Mouse (Mus musculus) limb, embryonic 11.5 days (tissue): Measurements from ENCODE around the gene Tle3. TPM values are rescaled to one million over a fixed set of nuclear protein-coding genes. Genes with fewer than 3 reads are reported as not detected.

ENCODE experiments used
- ATAC-seq: fragments of 200-750 bp; cut with Nextera tagmentation; 2 replicates; pipeline ENCODE4 v1.8.0; 2017; ENCODE audit warnings: low read depth; ENCODE audit not compliant: insufficient number of reproducible peaks, low FRiP score, low TSS enrichment
- DNase-seq: peaks from one replicate; pipeline ENCODE4 v3.0.0-alpha.2; 2015; ENCODE audit warnings: low spot score
- H3K27ac ChIP-seq: fragments of 300-500 bp; sonication (generic); replicated peaks from 2 replicates; pipeline ENCODE4 v1.5.1; 2014; ENCODE audit warnings: low read depth, mild to moderate bottlenecking, low read length
- H3K27me3 ChIP-seq: fragments of 300-500 bp; sonication (generic); 2 replicates; pipeline ENCODE4 v1.6.1; 2014; ENCODE audit warnings: mild to moderate bottlenecking, low read length, mixed read lengths; ENCODE audit not compliant: control insufficient read depth, insufficient read depth
- H3K36me3 ChIP-seq: fragments of 300-500 bp; sonication (generic); 2 replicates; pipeline ENCODE4 v1.6.1; 2014; ENCODE audit warnings: mild to moderate bottlenecking, low read length, moderate library complexity, mixed read lengths; ENCODE audit not compliant: control insufficient read depth, insufficient read depth
- H3K4me1 ChIP-seq: fragments of 300-500 bp; sonication (generic); 2 replicates; pipeline ENCODE4 v1.6.1; 2014; ENCODE audit warnings: low read length, mixed read lengths; ENCODE audit not compliant: control insufficient read depth, insufficient read depth
- H3K4me2 ChIP-seq: fragments of 300-500 bp; sonication (generic); 2 replicates; pipeline ENCODE4 v1.6.1; 2014; ENCODE audit warnings: low read depth, mild to moderate bottlenecking, moderate library complexity; ENCODE audit not compliant: severe bottlenecking
- H3K4me3 ChIP-seq: fragments of 300-500 bp; sonication (generic); 2 replicates; pipeline ENCODE4 v1.5.1; 2014; ENCODE audit warnings: low read depth, low read length
- H3K9ac ChIP-seq: fragments of 300-500 bp; sonication (generic); 2 replicates; pipeline ENCODE4 v1.6.1; 2014; ENCODE audit warnings: mild to moderate bottlenecking, low read length
- H3K9me3 ChIP-seq: fragments of 300-500 bp; sonication (generic); 2 replicates; pipeline ENCODE4 v1.6.1; 2016; ENCODE audit warnings: low read length; ENCODE audit not compliant: control insufficient read depth
- whole genome bisulfite sequencing: fragments of 180-500 bp; shearing (Covaris S2); extraction: QIAGEN DNeasy Blood & Tissue Kit; methylation state at CpG from one replicate; pipeline ENCODE4 v1.1.7; 2014; 5-methylcytosine and 5-hydroxymethylcytosine counted together
- polyA plus RNA-seq: library from polyadenylated mRNA; unstranded; fragments of >200 nt; fragmentation: Nextera tagmentation; extraction: Ambion mirVana; gene quantifications from 2 replicates; pipeline ENCODE4 v1.2.1, GENCODE M21; 2014

Tle3 gene
- polyA plus RNA-seq, 1 experiment from 2014 or later, result 42.8 TPM

DNA sequence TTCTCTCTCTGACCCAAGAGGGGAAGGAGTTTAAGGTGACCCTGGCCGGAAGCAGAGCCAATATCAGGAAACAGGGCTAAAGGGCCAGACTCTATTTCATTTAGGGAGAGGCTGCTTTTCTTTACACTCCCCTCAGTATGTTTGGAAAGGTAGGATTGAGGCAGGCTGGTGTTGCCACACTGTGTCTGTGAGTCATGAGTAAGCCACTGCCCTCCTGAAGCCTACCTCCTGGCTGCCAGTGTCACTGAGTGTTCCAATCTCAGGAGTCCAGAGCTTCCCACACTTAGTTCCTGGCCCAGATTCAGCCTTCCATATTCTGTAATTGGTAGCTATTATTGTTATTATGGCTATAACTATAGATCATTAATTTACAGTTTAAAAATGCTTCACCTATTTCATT is 79.9 kb downstream of the Tle3 start:
- Histone ChIP-seq H3K36me3 (no peaks in the 10 kb centered on the region), H3K4me1 (0 out of 2 replicates have a peak, but pooled peaks cover 2% of the 10 kb centered on the region), H3K27ac (no peak overlapping the region), H3K4me3 (no peak overlapping the region), H3K27me3 (no peaks in the 10 kb centered on the region), H3K4me2 (no peak overlapping the region), H3K9me3 (no peaks in the 10 kb centered on the region), H3K9ac (no peak overlapping the region)
- WGBS, result 64% methylated on average over 1 of the region's 1 CpGs
- DNase-seq, result no peak
- no peak for ATAC-seq

DNA sequence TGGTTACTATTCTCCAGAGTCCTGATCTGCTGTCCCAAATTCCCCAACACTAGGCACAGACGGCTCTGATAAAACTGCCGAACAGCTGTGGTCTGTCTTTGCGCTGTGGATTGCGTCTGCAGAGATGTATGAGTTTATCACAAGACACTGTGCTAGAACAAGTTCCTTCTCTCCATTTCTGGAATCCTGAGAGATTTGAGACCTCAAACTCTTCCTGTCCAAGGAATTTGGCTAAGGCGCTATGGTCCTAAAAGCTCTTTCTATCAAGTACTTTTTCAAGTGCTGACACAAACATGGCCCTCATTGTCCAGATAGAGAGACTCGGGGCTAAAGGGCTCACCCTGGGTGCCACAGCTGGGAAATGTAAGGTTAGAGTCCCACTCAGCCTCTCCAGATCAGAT is 83.7 kb downstream of the Tle3 start:
- H3K9me3 ChIP-seq, result no peaks in the 10 kb centered on the region
- no peak overlapping the region for H3K9ac ChIP-seq
- H3K27ac ChIP-seq, result no peak overlapping the region
- no peak overlapping the region for H3K4me2 ChIP-seq
- H3K36me3 ChIP-seq, result no peaks in the 10 kb centered on the region
- no peak for ATAC-seq
- H3K4me1 ChIP-seq, result 0 out of 2 replicates have a peak, but pooled peaks cover 2% of the 10 kb centered on the region
- H3K27me3 ChIP-seq, result no peaks in the 10 kb centered on the region
- H3K4me3 ChIP-seq, result no peak overlapping the region
- DNase-seq, result no peak
- WGBS, result 79% methylated on average over 6 of the region's 6 CpGs

DNA sequence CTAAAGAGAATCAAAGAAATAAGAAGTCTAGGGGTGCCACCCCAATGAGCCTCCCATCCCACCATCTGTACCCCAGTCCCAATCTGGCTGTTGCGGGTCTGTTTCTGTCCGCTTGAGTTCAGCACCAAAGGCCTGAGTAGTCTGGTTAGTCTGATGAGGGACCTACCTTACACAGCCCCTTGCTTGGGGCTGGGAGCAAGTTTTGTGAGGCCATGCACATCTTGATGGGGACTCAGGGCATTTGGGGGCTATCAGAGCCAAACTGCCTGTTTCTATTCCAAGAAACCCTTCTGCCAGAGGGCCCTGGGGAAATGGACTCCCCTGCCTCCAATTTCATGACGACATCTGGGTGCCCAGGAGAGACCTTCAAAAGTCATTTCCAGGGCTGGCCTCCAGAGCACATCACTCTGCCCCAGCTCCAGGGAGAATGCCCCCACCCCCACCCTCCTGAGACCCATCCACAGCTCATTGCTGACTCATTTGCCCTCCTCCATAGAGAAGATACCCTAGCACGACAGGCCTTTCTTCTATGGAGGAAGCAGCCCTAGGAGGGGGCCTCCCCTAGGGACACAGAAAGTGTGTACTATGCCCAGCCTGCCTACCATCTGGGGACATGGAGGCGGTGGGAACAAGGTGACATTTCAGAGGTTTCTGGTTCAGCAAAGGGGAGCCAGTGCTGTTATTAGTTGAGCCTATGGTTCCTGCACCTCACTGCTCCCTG is 84.4 kb downstream of the Tle3 start:
- Histone ChIP-seq H3K4me3 (no peak overlapping the region), H3K36me3 (no peaks in the 10 kb centered on the region), H3K4me1 (0 out of 2 replicates have a peak, but pooled peaks cover 2% of the 10 kb centered on the region), H3K9ac (no peak overlapping the region), H3K27me3 (peaks cover 2% of the 10 kb centered on the region; the same call in 1 of the 2 replicates), H3K27ac (no peak overlapping the region), H3K4me2 (no peak overlapping the region), H3K9me3 (no peaks in the 10 kb centered on the region)
- DNase-seq (no peak), ATAC-seq (no peak)
- 55% methylated on average over 5 of the region's 5 CpGs for WGBS

DNA sequence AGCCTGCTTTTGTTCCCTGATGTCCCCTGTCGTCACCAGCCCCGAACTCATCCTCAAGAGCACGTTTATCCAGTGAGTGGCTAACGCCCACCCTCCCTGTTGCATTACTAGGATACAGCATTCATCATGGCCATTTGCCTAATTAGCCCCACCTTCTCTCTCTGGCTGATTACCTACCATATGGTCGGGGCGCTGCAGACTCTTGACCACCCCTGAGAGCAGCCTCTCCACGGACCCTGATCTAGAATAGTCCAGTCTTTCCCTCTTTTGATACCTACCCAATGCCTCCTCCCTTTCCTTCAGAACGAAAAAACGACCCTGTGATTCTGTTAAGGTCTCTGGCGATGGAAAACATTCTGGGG is 85.0 kb downstream of the Tle3 start:
- no peak for DNase-seq
- Histone ChIP-seq H3K9ac (no peak overlapping the region), H3K27me3 (peaks cover 4% of the 10 kb centered on the region; the same call in 1 of the 2 replicates), H3K27ac (no peak overlapping the region), H3K36me3 (no peaks in the 10 kb centered on the region), H3K9me3 (no peaks in the 10 kb centered on the region), H3K4me2 (no peak overlapping the region), H3K4me1 (0 out of 2 replicates have a peak, but pooled peaks cover 2% of the 10 kb centered on the region), H3K4me3 (no peak overlapping the region)
- 7% methylated on average over 10 of the region's 10 CpGs for WGBS
- no peak for ATAC-seq

DNA sequence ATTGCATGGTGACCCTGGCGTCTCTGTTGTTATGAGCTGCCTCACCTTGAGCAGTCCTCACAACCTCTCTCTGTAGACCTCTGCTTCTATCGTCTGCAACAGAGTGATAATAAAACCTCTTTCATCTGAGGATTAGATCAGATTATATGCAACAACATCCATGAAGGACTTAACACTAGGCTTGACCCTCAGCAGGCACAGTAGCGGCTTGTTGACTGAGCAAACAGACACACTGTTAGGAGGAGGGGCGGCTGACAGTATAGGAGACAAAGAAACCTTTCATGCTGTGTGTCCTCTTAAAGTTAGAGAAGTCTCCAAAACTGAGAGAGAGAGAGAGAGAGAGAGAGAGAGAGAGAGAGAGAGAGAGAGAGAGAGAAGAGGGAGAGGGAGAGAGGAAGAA is 89.7 kb downstream of the Tle3 start:
- H3K4me2 ChIP-seq, result no peak overlapping the region
- no peaks in the 10 kb centered on the region for H3K4me1 ChIP-seq
- no peak overlapping the region for H3K9ac ChIP-seq
- peaks cover 4% of the 10 kb centered on the region; the same call in 1 of the 2 replicates for H3K27me3 ChIP-seq
- WGBS, result 44% methylated on average over 4 of the region's 4 CpGs
- no peak for DNase-seq
- no peak overlapping the region for H3K4me3 ChIP-seq
- no peaks in the 10 kb centered on the region for H3K36me3 ChIP-seq
- H3K27ac ChIP-seq, result no peak overlapping the region
- ATAC-seq, result no peak
- H3K9me3 ChIP-seq, result no peaks in the 10 kb centered on the region

DNA sequence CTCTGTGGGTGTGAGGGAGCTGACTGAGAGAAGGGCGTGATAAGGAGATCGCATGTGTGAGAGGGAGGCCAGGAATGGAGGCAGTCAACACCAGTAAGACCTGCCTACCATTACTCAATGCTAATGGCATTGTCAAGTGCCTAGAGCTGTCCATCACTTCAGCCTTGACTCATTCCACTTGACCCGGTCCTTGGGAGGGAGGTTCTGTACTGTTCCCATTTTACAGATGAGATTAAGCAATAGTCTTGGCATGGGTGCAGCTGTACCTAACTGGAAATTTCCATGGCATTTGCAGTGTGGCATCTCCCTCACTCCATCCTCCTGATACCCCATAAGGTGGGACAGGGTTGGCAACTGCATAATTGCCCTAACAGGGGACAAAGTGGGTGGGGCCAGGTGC is 95.3 kb downstream of the Tle3 start:
- H3K4me1 ChIP-seq, result no peaks in the 10 kb centered on the region
- no peaks in the 10 kb centered on the region for H3K27me3 ChIP-seq
- no peak for ATAC-seq
- 93% methylated on average over 3 of the region's 3 CpGs for WGBS
- H3K9ac ChIP-seq, result no peak overlapping the region
- H3K27ac ChIP-seq, result no peak overlapping the region
- no peak overlapping the region for H3K4me3 ChIP-seq
- no peaks in the 10 kb centered on the region for H3K36me3 ChIP-seq
- no peak overlapping the region for H3K4me2 ChIP-seq
- no peak for DNase-seq
- H3K9me3 ChIP-seq, result no peaks in the 10 kb centered on the region
